Mouse (Mus musculus): Measurements from ENCODE around the gene Pcgf5.

Pcgf5 gene

DNA sequence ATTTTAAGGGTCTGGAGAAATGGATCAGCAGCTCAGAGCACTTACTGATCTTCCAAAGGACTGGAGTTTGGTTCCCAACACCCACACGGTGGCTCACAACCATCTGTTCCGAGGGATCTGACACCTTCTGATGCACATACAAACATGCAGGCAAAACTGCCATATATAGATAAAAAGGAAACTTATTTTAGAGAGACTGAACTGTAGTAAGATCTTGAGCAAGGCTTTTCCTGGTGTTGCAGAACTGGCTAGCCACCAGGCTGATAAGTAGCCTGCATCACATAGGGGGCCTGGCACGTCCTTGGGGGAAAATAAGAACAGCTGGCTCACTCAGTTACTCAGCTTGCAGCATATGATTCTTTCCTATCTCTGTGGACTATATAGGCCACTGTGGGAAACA is 147.4 kb downstream of the Pcgf5 start:
- DNase-seq (ENCODE audit: low spot score) = no peak

DNA sequence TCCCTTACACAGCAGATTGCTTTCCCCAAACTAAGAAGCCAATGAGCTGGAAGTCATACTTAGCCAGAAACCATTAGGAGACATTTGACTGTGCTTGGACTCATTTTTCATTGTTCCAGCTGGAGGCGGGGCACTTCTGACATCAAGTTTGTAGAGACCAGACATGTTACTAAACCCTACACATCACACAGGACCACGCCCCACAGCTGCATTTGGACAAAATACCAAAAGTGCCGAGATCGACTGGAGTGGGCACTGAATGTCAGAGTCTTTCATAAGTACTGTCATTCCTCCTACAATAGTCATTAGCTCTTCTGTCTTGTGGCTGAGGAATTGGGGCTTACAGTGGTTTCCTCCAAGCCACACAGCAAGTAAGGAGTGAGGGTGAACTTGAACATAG is 148.4 kb downstream of the Pcgf5 start:
- no peak for DNase-seq (ENCODE audit: low spot score)

DNA sequence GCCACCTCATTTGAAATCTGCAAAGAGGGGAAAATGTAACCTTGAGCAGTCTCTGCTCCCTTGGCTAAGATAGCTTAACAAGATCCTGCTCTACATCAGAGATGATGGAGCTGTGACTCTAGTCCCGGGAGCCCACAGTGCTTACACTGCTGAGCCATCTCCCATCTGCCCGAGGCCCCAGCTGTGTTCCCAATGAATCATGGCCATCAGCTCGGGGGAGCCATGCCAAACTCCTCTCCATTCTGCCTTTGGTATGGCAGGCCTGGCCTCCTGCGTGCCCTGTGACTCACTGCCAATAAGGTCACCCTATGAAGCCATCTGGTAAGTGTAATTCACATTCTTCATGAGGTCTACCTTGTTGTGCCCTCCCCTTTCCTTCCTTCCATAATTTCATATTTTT is 149.0 kb downstream of the Pcgf5 start:
- no peak for DNase-seq (ENCODE audit: low spot score)

GRCm38 (mm10) chr19:36497744-36498143 is 149.6 kb downstream of the Pcgf5 start:
- DNase-seq (ENCODE audit: low spot score) = no peak

DNA sequence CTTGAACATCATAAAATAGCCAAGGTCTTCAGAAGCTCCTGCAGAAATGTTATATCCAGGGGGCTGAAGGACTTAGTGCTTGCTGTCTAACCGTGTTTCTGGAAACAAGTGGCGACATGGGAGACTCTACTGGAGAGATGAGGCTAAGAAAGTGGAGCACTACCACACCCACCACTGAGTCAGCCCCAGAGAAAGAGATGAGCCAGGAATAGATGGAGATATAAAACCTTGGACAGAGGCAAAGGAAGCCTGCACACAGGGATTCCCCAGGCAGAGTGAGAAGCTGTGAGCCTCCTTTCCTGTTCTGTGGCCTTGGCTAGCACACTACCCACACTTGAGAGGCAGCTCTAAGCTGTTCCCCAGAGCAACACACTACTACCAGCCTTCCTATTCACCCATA is 156.6 kb downstream of the Pcgf5 start:
- no peak for DNase-seq (ENCODE audit: low spot score)
